Mouse (Mus musculus) embryo, embryonic 10.5 days (tissue): Measurements from ENCODE around the gene Por.

ENCODE experiments used
- DNase-seq: peaks from one replicate; pipeline ENCODE4 v3.0.0-alpha.2; 2015; ENCODE audit warnings: low spot score

Gene Por

GRCm38 (mm10) chr5:135669741-135670275, at the start of gene Por:
Por (plus strand) TSS chr5:135670033.
- peak; percentile 58 for DNase-seq

GRCm38 (mm10) chr5:135620526-135620925, 49.3 kb upstream of the Por start:
- DNase-seq: no peak

- DNase-seq: no peak
Observed at GRCm38 (mm10) chr5:135621725-135622124, 48.1 kb upstream of the Por start.

- DNase-seq: no peak
Observed at GRCm38 (mm10) chr5:135623006-135623563, 46.7 kb upstream of the Por start.

GRCm38 (mm10) chr5:135628916-135629315, 40.9 kb upstream of the Por start:
- no peak for DNase-seq

- DNase-seq: no peak
Observed at GRCm38 (mm10) chr5:135629401-135629800, 40.4 kb upstream of the Por start.

- peak; percentile 81 for DNase-seq
Observed at GRCm38 (mm10) chr5:135630598-135630997, 39.2 kb upstream of the Por start.

GRCm38 (mm10) chr5:135632117-135632796, 37.6 kb upstream of the Por start, which contains the start of gene Rhbdd2:
Rhbdd2 (plus strand) TSS chr5:135632618.
- DNase-seq: peak; percentile 99

GRCm38 (mm10) chr5:135632797-135633144, 37.1 kb upstream of the Por start:
- peak; percentile 57 for DNase-seq

GRCm38 (mm10) chr5:135639760-135640458, 29.9 kb upstream of the Por start:
- DNase-seq: no peak

- DNase-seq: no peak
Observed at GRCm38 (mm10) chr5:135640459-135640789, 29.4 kb upstream of the Por start.

- no peak for DNase-seq
Observed at GRCm38 (mm10) chr5:135641028-135641427, 28.8 kb upstream of the Por start.

- DNase-seq: no peak
Observed at GRCm38 (mm10) chr5:135642686-135643551, 26.9 kb upstream of the Por start.

- DNase-seq: no peak
Observed at GRCm38 (mm10) chr5:135643552-135643842, 26.3 kb upstream of the Por start.

GRCm38 (mm10) chr5:135643869-135644268, 26.0 kb upstream of the Por start:
- DNase-seq: no peak

- DNase-seq: no peak
Observed at GRCm38 (mm10) chr5:135645330-135645729, 24.5 kb upstream of the Por start.

GRCm38 (mm10) chr5:135646038-135646437, 23.8 kb upstream of the Por start:
- DNase-seq: no peak

- no peak for DNase-seq
Observed at GRCm38 (mm10) chr5:135648461-135649308, 21.1 kb upstream of the Por start.

- no peak for DNase-seq
Observed at GRCm38 (mm10) chr5:135649309-135649633, 20.6 kb upstream of the Por start.

GRCm38 (mm10) chr5:135651536-135651935, 18.3 kb upstream of the Por start:
- no peak for DNase-seq

GRCm38 (mm10) chr5:135653209-135653608, 16.6 kb upstream of the Por start:
- DNase-seq: no peak

GRCm38 (mm10) chr5:135656046-135656445, 13.8 kb upstream of the Por start:
- no peak for DNase-seq
